Mouse (Mus musculus) C2C12 (cell line): Measurements from ENCODE around the gene Ptov1.

ENCODE experiments used
- CTCF ChIP-seq: IDR thresholded peaks from one replicate; pipeline ENCODE4 v1.5.1; 2011; ENCODE audit not compliant: control insufficient read depth, insufficient read depth, insufficient read length
- FOSL1 ChIP-seq: IDR thresholded peaks from one replicate; pipeline ENCODE4 v1.8.0; 2011; ENCODE audit warnings: mild to moderate bottlenecking, low read length; ENCODE audit not compliant: poor library complexity, insufficient read depth, severe bottlenecking
- MAX ChIP-seq: IDR thresholded peaks from one replicate; pipeline ENCODE4 v1.6.1; 2011; ENCODE audit warnings: mild to moderate bottlenecking, control low read depth
- MYOG ChIP-seq: IDR thresholded peaks from one replicate; pipeline ENCODE4 v1.6.1; 2011; ENCODE audit not compliant: control insufficient read depth, insufficient read length; ENCODE audit errors: extremely low read depth

DNA sequence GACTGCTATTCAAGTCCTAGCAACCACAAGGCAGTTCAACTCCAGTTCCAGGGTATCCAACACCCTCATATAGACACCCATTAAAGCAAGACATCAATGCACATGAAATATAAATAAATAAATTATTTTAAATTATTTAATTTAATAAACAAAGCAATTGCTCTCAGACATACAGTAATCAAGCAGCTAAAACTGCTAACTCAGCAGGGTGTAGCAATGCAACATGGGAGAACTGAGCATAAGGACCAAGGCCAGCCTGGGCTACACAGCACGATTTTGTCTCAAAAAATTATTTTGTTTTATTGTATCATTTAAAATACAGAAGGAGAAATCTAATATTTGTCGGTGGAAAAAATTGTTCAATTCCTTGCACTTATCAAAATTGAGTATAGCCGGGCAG, 24.6 kb upstream of the Ptov1 start:
- TF ChIP-seq CTCF (no peak), MAX (no peak), FOSL1 (no peak), MYOG (no peak)
